Mouse (Mus musculus): Measurements from ENCODE around the gene Nme1.
A peak's percentile ranks its signal among the peaks of the same experiment; 100 is the strongest.

Gene Nme1

GRCm38 (mm10) chr11:93968005-93968847 is at the start of gene Nme1, which contains the start of gene Gm20390:
TSS of gene Nme1 (minus strand) at chr11:93968521.
TSS of gene Gm20390 (minus strand) at chr11:93968293.
- DNase-seq (ENCODE audit: low spot score): peak; percentile 96

- DNase-seq (ENCODE audit: low spot score): no peak
Measured at GRCm38 (mm10) chr11:94003346-94003745, 35.0 kb upstream of the Nme1 start.

- no peak for DNase-seq (ENCODE audit: low spot score)
Measured at GRCm38 (mm10) chr11:93999276-93999675, 31.0 kb upstream of the Nme1 start.

- DNase-seq (ENCODE audit: low spot score): no peak
Measured at GRCm38 (mm10) chr11:93997141-93997775, 28.9 kb upstream of the Nme1 start.

- peak; percentile 31 for DNase-seq (ENCODE audit: low spot score)
Measured at GRCm38 (mm10) chr11:93996306-93997140, 28.2 kb upstream of the Nme1 start.

GRCm38 (mm10) chr11:93995720-93996305 is 27.5 kb upstream of the Nme1 start, which contains the start of gene Spag9:
TSS of gene Spag9 (plus strand) at chr11:93996091.
- DNase-seq (ENCODE audit: low spot score): peak; percentile 85

- DNase-seq (ENCODE audit: low spot score): peak; percentile 61
Measured at GRCm38 (mm10) chr11:93995111-93995719, 26.9 kb upstream of the Nme1 start.

GRCm38 (mm10) chr11:93994531-93994930 is 26.2 kb upstream of the Nme1 start:
- DNase-seq (ENCODE audit: low spot score): no peak

GRCm38 (mm10) chr11:93988328-93989062 is 20.2 kb upstream of the Nme1 start:
- DNase-seq (ENCODE audit: low spot score): no peak

GRCm38 (mm10) chr11:93987625-93988327 is 19.5 kb upstream of the Nme1 start:
- no peak for DNase-seq (ENCODE audit: low spot score)

GRCm38 (mm10) chr11:93987026-93987425 is 18.7 kb upstream of the Nme1 start:
- no peak for DNase-seq (ENCODE audit: low spot score)

- no peak for DNase-seq (ENCODE audit: low spot score)
Measured at GRCm38 (mm10) chr11:93986298-93986697, 18.0 kb upstream of the Nme1 start.

GRCm38 (mm10) chr11:93985265-93985664 is 16.9 kb upstream of the Nme1 start:
- no peak for DNase-seq (ENCODE audit: low spot score)

GRCm38 (mm10) chr11:93984619-93985018 is 16.3 kb upstream of the Nme1 start:
- DNase-seq (ENCODE audit: low spot score): no peak

GRCm38 (mm10) chr11:93979502-93980049 is 11.3 kb upstream of the Nme1 start:
- DNase-seq (ENCODE audit: low spot score): no peak

GRCm38 (mm10) chr11:93972951-93973350 is 4.6 kb upstream of the Nme1 start:
- no peak for DNase-seq (ENCODE audit: low spot score)

GRCm38 (mm10) chr11:93969799-93970198 is 1.5 kb upstream of the Nme1 start:
- DNase-seq (ENCODE audit: low spot score): no peak

- DNase-seq (ENCODE audit: low spot score): no peak
Measured at GRCm38 (mm10) chr11:93969171-93969570, 850 bp upstream of the Nme1 start.

GRCm38 (mm10) chr11:93968848-93969128 is 467 bp upstream of the Nme1 start:
- no peak for DNase-seq (ENCODE audit: low spot score)

GRCm38 (mm10) chr11:93967381-93967780 is 940 bp downstream of the Nme1 start:
- DNase-seq (ENCODE audit: low spot score): no peak

Measured in ovary, postnatal 14 days (tissue).